ENCODE assay signal across 33 mouse cellular contexts in the genomic region with DNA sequence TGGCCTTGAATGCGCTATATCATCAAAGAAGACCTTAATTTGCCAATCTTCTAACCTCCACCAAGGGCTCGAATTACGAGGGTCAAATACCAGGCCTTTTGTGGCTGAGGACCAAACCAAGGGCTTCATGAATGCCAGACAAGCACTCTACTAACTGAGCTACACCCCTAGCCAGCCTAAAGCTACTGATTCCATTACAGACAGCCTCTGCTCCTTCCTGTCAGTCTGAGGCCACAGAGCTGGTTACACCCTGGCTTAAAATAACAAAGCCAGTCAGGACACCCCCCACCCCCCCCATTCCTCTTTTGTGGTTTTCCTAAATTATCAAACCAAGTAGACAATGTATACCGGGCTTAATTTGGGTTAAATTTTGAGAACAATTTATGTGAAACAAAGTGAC. TPM values are rescaled to one million over a fixed set of nuclear protein-coding genes. Genes with fewer than 3 reads are reported as not detected.
A peak's percentile ranks its signal among the peaks of the same experiment; 100 is the strongest.
DNase-seq lines count a peak whose midpoint lies in the region; ATAC-seq and TF ChIP-seq lines count a peak whose summit lies in the region.
"Had no signal": no experiment of that assay in that cellular context is flagged by ENCODE, and none has a peak within 500 bp of the region (broad histone marks: within the 10 kb centered on the region; RNA-seq: fewer than 3 reads in every experiment).

No protein-coding gene starts in this region.

- H3K4me3 ChIP-seq in megakaryocyte, embryonic 14.5 days (replicated peaks) = peak overlapping the region; percentile 56
- H3K4me3 ChIP-seq in ES-Bruce4 (ENCODE audit: low read depth, low read length) = no peak overlapping the region
- H3K4me3 ChIP-seq: embryonic facial prominence, embryonic 15.5 days; heart, embryonic 12.5 days; heart, embryonic 15.5 days; hindbrain, embryonic 10.5 days; hindbrain, embryonic 13.5 days; intestine, embryonic 15.5 days had no signal

- no peak overlapping the region for H3K9ac ChIP-seq in ES-Bruce4 (ENCODE audit: low read depth, poor library complexity, severe bottlenecking)
- H3K9ac ChIP-seq: embryonic facial prominence, embryonic 15.5 days; forebrain, postnatal 0 days; heart, embryonic 12.5 days; heart, embryonic 15.5 days; hindbrain, embryonic 13.5 days; intestine, embryonic 15.5 days had no signal

- H3K4me1 ChIP-seq in megakaryocyte, embryonic 14.5 days = peaks cover 51% of the 10 kb centered on the region
- no peaks in the 10 kb centered on the region for H3K4me1 ChIP-seq in ES-Bruce4 (ENCODE audit: control insufficient read depth, insufficient read depth, low read length)
- H3K4me1 ChIP-seq: embryonic facial prominence, embryonic 15.5 days; heart, embryonic 15.5 days; hindbrain, embryonic 10.5 days; hindbrain, embryonic 13.5 days; intestine, embryonic 15.5 days had no signal

- H3K27ac ChIP-seq in ES-Bruce4 (ENCODE audit: insufficient read depth, low read length) = peak overlapping the region; percentile 24; the same call in 1 of the 2 replicates
- H3K27ac ChIP-seq: embryonic facial prominence, embryonic 15.5 days; heart, embryonic 15.5 days; hindbrain, embryonic 10.5 days; hindbrain, embryonic 13.5 days; intestine, embryonic 15.5 days had no signal

- in situ Hi-C loops in Patski (cut with MboI; ENCODE audit: low pct_unique_long_range_greater_than_20kb) = no loop called here

- no peaks in the 10 kb centered on the region for H3K27me3 ChIP-seq in megakaryocyte, embryonic 14.5 days (replicated peaks)
- H3K27me3 ChIP-seq in ES-Bruce4 (ENCODE audit: control insufficient read depth, insufficient read depth, low read length, poor library complexity, severe bottlenecking) = no peaks in the 10 kb centered on the region
- H3K27me3 ChIP-seq in Patski = no peaks in the 10 kb centered on the region
- H3K27me3 ChIP-seq: embryonic facial prominence, embryonic 15.5 days; heart, embryonic 12.5 days; heart, embryonic 15.5 days; hindbrain, embryonic 13.5 days; intestine, embryonic 15.5 days had no signal

- no peaks in the 10 kb centered on the region for H3K9me3 ChIP-seq in megakaryocyte, embryonic 14.5 days
- H3K9me3 ChIP-seq in ES-Bruce4 (replicated peaks; ENCODE audit: control insufficient read depth, insufficient read depth, low read length, poor library complexity, severe bottlenecking) = no peaks in the 10 kb centered on the region
- H3K9me3 ChIP-seq: embryonic facial prominence, embryonic 15.5 days; heart, embryonic 12.5 days; heart, embryonic 15.5 days; hindbrain, embryonic 10.5 days; hindbrain, embryonic 13.5 days; intestine, embryonic 15.5 days had no signal

- CTCF ChIA-PET in Patski (lab: Charles Lee) = no interaction called here

- TF ChIP-seq POLR2A in ES-Bruce4 (IDR thresholded peaks at IDR 0.05; ENCODE audit: insufficient read depth, low read length) = no peak

- no peak for DNase-seq in Patski (ENCODE audit: low read depth, low spot score)
- DNase-seq in gastrocnemius, postnatal 10 days = no peak
- no peak for DNase-seq in urinary bladder, postnatal 4 days (ENCODE audit: low spot score in 2 of 2)
- no peak for DNase-seq in heart, adult 11 months
- DNase-seq: adrenal gland, adult 2 months; adrenal gland, postnatal 14 days; cerebellum, adult 11 months; cerebellum, adult 2 months; cerebellum, adult 9-11 months; cerebellum, postnatal 25 days; embryo, embryonic 11 days; forebrain, postnatal 0 days; gastrocnemius, postnatal 36 days; heart, postnatal 10 days; heart, postnatal 36 days; kidney, adult 11 months had no signal

- POLR2A ChIA-PET in Patski (lab: Charles Lee) = interaction anchor here (0.9 kb wide), 1 partner anchor 9 kb away, joined by 3 read pairs; a partner anchor contains a TSS

- H3K36me3 ChIP-seq in megakaryocyte, embryonic 14.5 days (replicated peaks; ENCODE audit: low read length) = peaks cover 96% of the 10 kb centered on the region
- H3K36me3 ChIP-seq in ES-Bruce4 (ENCODE audit: control insufficient read depth, insufficient read depth, low read length, poor library complexity, severe bottlenecking) = peaks cover 24% of the 10 kb centered on the region

- no peak for ATAC-seq in megakaryocyte, adult 5-6 weeks (ENCODE audit: poor library complexity, severe bottlenecking)
- peak; percentile 41 for ATAC-seq in Patski
- ATAC-seq: forebrain, embryonic 14.5 days; forebrain, postnatal 0 days; hindbrain, embryonic 16.5 days; intestine, embryonic 15.5 days had no signal

- TF ChIP-seq EP300 in ES-Bruce4 (IDR thresholded peaks at IDR 0.05; ENCODE audit: insufficient read depth, low read depth, low read length) = no peak

- no peak for TF ChIP-seq CTCF in ES-Bruce4 (IDR thresholded peaks at IDR 0.05; ENCODE audit: low read depth, low read length)
- no peak for TF ChIP-seq CTCF in Patski (IDR thresholded peaks at IDR 0.05)

RNA-seq across cellular contexts. Expression of a gene that starts 8.3 kb away (rescaled TPM):
- polyA plus RNA-seq in megakaryocyte, embryonic 14.5 days (2012; ENCODE audit: insufficient read depth, low replicate concordance) = not detected in 2 replicates
- total RNA-seq in megakaryocyte, adult 5-6 weeks (2015) = 0.57 TPM in 1 of 2 replicates, not detected in the other
- total RNA-seq in megakaryocyte, adult 5-6 weeks (2017) = not detected in 2 replicates
- polyA plus RNA-seq in ES-Bruce4 (2011; ENCODE audit: insufficient read depth, insufficient read length, low read depth, missing spikeins) (not detected in 2 replicates), Patski (2021) (0.42 TPM)
- total RNA-seq in gastrocnemius, postnatal 10 days (2021) = not detected
- total RNA-seq: adrenal gland, adult 2 months; adrenal gland, postnatal 14 days; forebrain, postnatal 0 days; gastrocnemius, adult 8-10 months; gastrocnemius, postnatal 36 days; granulocyte monocyte progenitor cell, adult 5-6 weeks; heart, postnatal 10 days; heart, postnatal 36 days had no signal
- polyA plus RNA-seq: adrenal gland, adult 2 months; cerebellum, adult 2 months; cortical plate, adult 2 months; embryonic facial prominence, embryonic 11.5 days; embryonic facial prominence, embryonic 15.5 days; forebrain, embryonic 11.5 days; forebrain, embryonic 14.5 days; forebrain, postnatal 0 days; frontal cortex, adult 2 months; heart, embryonic 12.5 days; heart, embryonic 15.5 days; hindbrain, embryonic 10.5 days; hindbrain, embryonic 13.5 days; hindbrain, embryonic 16.5 days had no signal

RNA-seq across cellular contexts. Expression of a gene that starts 17.0 kb away (rescaled TPM):
- polyA plus RNA-seq in megakaryocyte, embryonic 14.5 days (2012; ENCODE audit: insufficient read depth, low replicate concordance) = 4.2 and 5.3 TPM in 2 replicates
- total RNA-seq in megakaryocyte, adult 5-6 weeks (2015) = 16.5 and 26.4 TPM in 2 replicates
- 10.6 and 12.5 TPM in 2 replicates for total RNA-seq in megakaryocyte, adult 5-6 weeks (2017)
- polyA plus RNA-seq in ES-Bruce4 (2011; ENCODE audit: insufficient read depth, insufficient read length, low read depth, missing spikeins) = 130 and 156 TPM in 2 replicates
- polyA plus RNA-seq in Patski (2021) = 60.4 TPM
- total RNA-seq in gastrocnemius, postnatal 10 days (2021) = 10 to 100 TPM; 34.1 TPM

RNA-seq across cellular contexts. Expression of a gene that starts 17.2 kb away (rescaled TPM):
- polyA plus RNA-seq in megakaryocyte, embryonic 14.5 days (2012; ENCODE audit: insufficient read depth, low replicate concordance) = 9.2 and 18.5 TPM in 2 replicates
- 14.7 and 16.8 TPM in 2 replicates for total RNA-seq in megakaryocyte, adult 5-6 weeks (2015)
- 17.7 and 24.3 TPM in 2 replicates for total RNA-seq in megakaryocyte, adult 5-6 weeks (2017)
- polyA plus RNA-seq in ES-Bruce4 (2011; ENCODE audit: insufficient read depth, insufficient read length, low read depth, missing spikeins) (20.0 and 21.4 TPM in 2 replicates), Patski (2021) (31.1 TPM)
- total RNA-seq in gastrocnemius, postnatal 10 days (2021) = 10 to 100 TPM; 15.8 to 17.4 TPM

RNA-seq across cellular contexts. Expression of a gene that starts 22.6 kb away (rescaled TPM):
- 8.9 and 16.2 TPM in 2 replicates for polyA plus RNA-seq in megakaryocyte, embryonic 14.5 days (2012; ENCODE audit: insufficient read depth, low replicate concordance)
- 22.6 and 26.6 TPM in 2 replicates for total RNA-seq in megakaryocyte, adult 5-6 weeks (2015)
- 18.5 and 19.0 TPM in 2 replicates for total RNA-seq in megakaryocyte, adult 5-6 weeks (2017)
- polyA plus RNA-seq in ES-Bruce4 (2011; ENCODE audit: insufficient read depth, insufficient read length, low read depth, missing spikeins) = 40.8 and 48.6 TPM in 2 replicates
- polyA plus RNA-seq in Patski (2021) = 25.3 TPM
- 10 to 100 TPM; 15.0 to 22.1 TPM for total RNA-seq in gastrocnemius, postnatal 10 days (2021)

RNA-seq across cellular contexts. Expression of a gene that starts 25.3 kb away (rescaled TPM):
- 7.9 and 8.3 TPM in 2 replicates for polyA plus RNA-seq in megakaryocyte, embryonic 14.5 days (2012; ENCODE audit: insufficient read depth, low replicate concordance)
- 9.8 and 12.9 TPM in 2 replicates for total RNA-seq in megakaryocyte, adult 5-6 weeks (2015)
- 15.6 and 29.5 TPM in 2 replicates for total RNA-seq in megakaryocyte, adult 5-6 weeks (2017)
- polyA plus RNA-seq in ES-Bruce4 (2011; ENCODE audit: insufficient read depth, insufficient read length, low read depth, missing spikeins) (3.3 and 5.7 TPM in 2 replicates), Patski (2021) (36.9 TPM)
- 10 to 100 TPM; 29.0 to 35.5 TPM for total RNA-seq in gastrocnemius, postnatal 10 days (2021)
